Mouse (Mus musculus) myocyte (in vitro differentiated cells): ENCODE results near the gene Elmo3.

ENCODE experiments used
- CEBPB ChIP-seq: IDR thresholded peaks from 2 replicates; pipeline ENCODE4 v1.6.1; 2011; ENCODE audit warnings: mild to moderate bottlenecking, moderate library complexity; ENCODE audit not compliant: poor library complexity, insufficient read depth, severe bottlenecking
- E2F4 ChIP-seq: IDR thresholded peaks from one replicate; pipeline ENCODE4 v1.6.1; 2011; ENCODE audit warnings: mild to moderate bottlenecking, control low read depth, moderate library complexity; ENCODE audit not compliant: insufficient read depth
- MAX ChIP-seq: IDR thresholded peaks from one replicate; pipeline ENCODE4 v1.6.1; 2011; ENCODE audit warnings: low read depth, mild to moderate bottlenecking, control low read depth
- MYOD1 ChIP-seq, 3 experiments: IDR thresholded peaks; one replicate each; pipeline ENCODE4 v1.6.1; 2011; ENCODE audit warnings: control low read depth in 2 of 3, low read depth in 2 of 3, mild to moderate bottlenecking in 2 of 3, moderate library complexity in 1 of 3; ENCODE audit not compliant: insufficient read length in 2 of 3, control insufficient read depth in 1 of 3
- MYOG ChIP-seq, 3 experiments: IDR thresholded peaks; one replicate each; pipeline ENCODE4 v1.6.1; 2011; ENCODE audit warnings: control low read depth in 2 of 3, low read depth in 2 of 3, mild to moderate bottlenecking in 2 of 3; ENCODE audit not compliant: insufficient read length in 2 of 3, control insufficient read depth in 1 of 3, insufficient read depth in 1 of 3
- POLR2A ChIP-seq: IDR thresholded peaks from one replicate; pipeline ENCODE4 v1.6.1; 2011; ENCODE audit warnings: low read depth, mild to moderate bottlenecking, control low read depth, moderate library complexity; ENCODE audit not compliant: insufficient read length
- SRF ChIP-seq: IDR thresholded peaks from one replicate; pipeline ENCODE4 v1.6.1; 2011; ENCODE audit warnings: low read depth; ENCODE audit not compliant: control insufficient read depth, insufficient read length
- TCF12 ChIP-seq: IDR thresholded peaks from one replicate; pipeline ENCODE4 v1.6.1; 2011; ENCODE audit warnings: mild to moderate bottlenecking, control low read depth; ENCODE audit not compliant: poor library complexity, insufficient read depth, severe bottlenecking
- TCF3 ChIP-seq: IDR thresholded peaks from one replicate; pipeline ENCODE4 v1.6.1; 2011; ENCODE audit warnings: low read depth, control low read depth; ENCODE audit not compliant: insufficient read length
- USF1 ChIP-seq: IDR thresholded peaks from one replicate; pipeline ENCODE4 v1.6.1; 2011; ENCODE audit warnings: low read depth, mild to moderate bottlenecking, control low read depth, moderate library complexity

- TF ChIP-seq POLR2A, result no peak
- no peak for TF ChIP-seq TCF12
- TF ChIP-seq TCF3, result no peak
- TF ChIP-seq MYOD1 (IDR thresholded peaks at IDR 0.05; ENCODE audit: control insufficient read depth in 1 of 3, insufficient read length in 2 of 3, low read depth in 2 of 3), result no peak
- no peak for TF ChIP-seq CEBPB
- no peak for TF ChIP-seq MYOG (IDR thresholded peaks at IDR 0.05; ENCODE audit: control insufficient read depth in 1 of 3, insufficient read depth in 1 of 3, insufficient read length in 2 of 3, low read depth in 2 of 3)
- TF ChIP-seq MAX, result no peak
- no peak for TF ChIP-seq E2F4
- no peak for TF ChIP-seq USF1
- TF ChIP-seq SRF, result no peak
Measured at GRCm38 (mm10) chr8:105313622-105314402, 8.4 kb downstream of the Elmo3 start.
